ENCODE assay signal across 11 mouse cellular contexts in genomic region chr11:78172034-78172747, GRCm38 (mm10). TPM values are rescaled to one million over a fixed set of nuclear protein-coding genes. Genes with fewer than 3 reads are reported as not detected.
DNase-seq lines count a peak whose midpoint lies in the region.
"Had no signal": no experiment of that assay in that cellular context is flagged by ENCODE, and none has a peak within 500 bp of the region (broad histone marks: within the 10 kb centered on the region; RNA-seq: fewer than 3 reads in every experiment).

No protein-coding gene starts in this region.

- peak; percentile 25 to 45 for DNase-seq in adrenal gland, adult (ENCODE audit: inconsistent age in 2 of 2, low spot score in 1 of 2)
- DNase-seq in adrenal gland, adult 18-20 months (ENCODE audit: low spot score in 2 of 2): no peak
- peak; percentile 51 for DNase-seq in kidney, postnatal 10 days
- DNase-seq in kidney, adult 8-10 months: no peak
- DNase-seq in 3T3-L1 (ENCODE audit: low read depth, low spot score) (peak; percentile 52), ZHBTc4 (ENCODE audit: low read depth, low spot score) (peak; percentile 66)
- DNase-seq in yolk sac, embryonic 10.5 days (ENCODE audit: low spot score): no peak
- no peak for DNase-seq in urinary bladder, postnatal 14 days (ENCODE audit: low spot score)
- DNase-seq: cerebellum, adult 11 months; kidney, adult 18-20 months; thymus, postnatal 14 days had no signal

RNA-seq across cellular contexts. Expression of gene Nek8, which starts 4.3 kb away (rescaled TPM):
- total RNA-seq in adrenal gland, adult 18-20 months (2021): 10 to 100 TPM in 1 of 2 experiments, 1 to 10 TPM in 1; 9.8 to 12.8 TPM

RNA-seq across cellular contexts. Expression of gene Tlcd1, which starts 4.3 kb away (rescaled TPM):
- total RNA-seq in adrenal gland, adult 18-20 months (2021): 10 to 100 TPM; 54.7 to 76.5 TPM

RNA-seq across cellular contexts. Expression of gene Traf4, which starts 6.8 kb away (rescaled TPM):
- total RNA-seq in adrenal gland, adult 18-20 months (2021): 10 to 100 TPM; 29.9 to 34.1 TPM

RNA-seq across cellular contexts. Expression of gene Rpl23a, which starts 11.2 kb away (rescaled TPM):
- 1,000 to 10,000 TPM; 1,582 to 1,912 TPM for total RNA-seq in adrenal gland, adult 18-20 months (2021)

RNA-seq across cellular contexts. Expression of gene Rab34, which starts 16.0 kb away (rescaled TPM):
- total RNA-seq in adrenal gland, adult 18-20 months (2021): 10 to 100 TPM; 69.9 to 71.9 TPM

Comparison
In these comparisons a context has a peak if more than half of its experiments do, and no peak if none do; other contexts are left out.
1. DNase-seq: peak in adrenal gland, adult (2 of 2), kidney, postnatal 10 days (single experiment), 3T3-L1 (single experiment) and ZHBTc4 (single experiment); none in adrenal gland, adult 18-20 months (0 of 2), kidney, adult 8-10 months (0 of 2), yolk sac, embryonic 10.5 days (single experiment) and urinary bladder, postnatal 14 days (single experiment).